Mouse (Mus musculus) testis, adult 2 months (tissue): ENCODE results near the gene Ncoa1.

Experiments
- CTCF ChIP-seq: fragments of 200-500 bp; IDR thresholded peaks from 2 replicates; pipeline ENCODE4 v1.5.1; 2012; ENCODE audit warnings: low read depth, mild to moderate bottlenecking, inconsistent platforms, low read length, moderate library complexity; ENCODE audit not compliant: control insufficient read depth, insufficient read depth, insufficient replicate concordance
- POLR2A ChIP-seq: fragments of 200-500 bp; IDR thresholded peaks from 2 replicates; pipeline ENCODE4 v1.6.1; 2012; ENCODE audit warnings: low read depth, mild to moderate bottlenecking, inconsistent platforms, low read length, moderate library complexity; ENCODE audit not compliant: control insufficient read depth

DNA sequence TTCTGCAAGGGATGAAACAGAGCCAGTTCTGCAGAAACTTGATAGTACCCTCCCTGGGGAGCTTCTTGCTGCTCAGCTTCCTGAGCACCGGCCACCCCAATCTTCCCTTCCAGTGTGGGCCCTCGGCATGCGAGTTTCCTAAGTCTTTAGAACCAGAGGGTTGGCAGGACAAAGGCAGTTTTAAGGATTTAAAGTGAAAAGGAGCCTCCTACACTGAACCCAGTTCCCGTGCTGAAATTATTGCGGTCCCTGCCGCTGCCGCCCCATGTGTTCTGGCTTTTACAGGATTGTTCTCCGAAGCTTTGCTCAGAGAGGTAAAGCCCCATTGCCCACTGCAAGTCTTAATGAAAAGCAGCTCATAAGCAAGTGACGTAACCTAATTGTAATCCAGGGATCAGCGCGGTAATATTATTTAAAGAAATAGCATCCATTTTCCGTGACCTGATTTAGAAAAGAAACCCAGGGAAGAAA, 32.6 kb upstream of the Ncoa1 start:
- TF ChIP-seq CTCF: no peak
- no peak for TF ChIP-seq POLR2A
